Mouse (Mus musculus) gastrocnemius, postnatal 10 days (tissue): ENCODE results near the gene Prkd1. TPM values are rescaled to one million over a fixed set of nuclear protein-coding genes. Genes with fewer than 3 reads are reported as not detected.

Source experiments
- DNase-seq: peaks from one replicate; pipeline ENCODE4 v3.0.0; 2021; ENCODE audit warnings: mixed read lengths
- total RNA-seq, 2 experiments: library from RNA; stranded (reverse); gene quantifications; 2 replicates each; pipeline ENCODE4 v1.2.3; 2021

Gene Prkd1
- total RNA-seq, 2 experiments from 2014 or later: 4.1 to 4.2 TPM

GRCm38 (mm10) chr12:50558231-50558630 lies 90.7 kb downstream of the Prkd1 start:
- DNase-seq: no peak

- no peak for DNase-seq
Measured at GRCm38 (mm10) chr12:50554214-50554613, 94.7 kb downstream of the Prkd1 start.

DNA sequence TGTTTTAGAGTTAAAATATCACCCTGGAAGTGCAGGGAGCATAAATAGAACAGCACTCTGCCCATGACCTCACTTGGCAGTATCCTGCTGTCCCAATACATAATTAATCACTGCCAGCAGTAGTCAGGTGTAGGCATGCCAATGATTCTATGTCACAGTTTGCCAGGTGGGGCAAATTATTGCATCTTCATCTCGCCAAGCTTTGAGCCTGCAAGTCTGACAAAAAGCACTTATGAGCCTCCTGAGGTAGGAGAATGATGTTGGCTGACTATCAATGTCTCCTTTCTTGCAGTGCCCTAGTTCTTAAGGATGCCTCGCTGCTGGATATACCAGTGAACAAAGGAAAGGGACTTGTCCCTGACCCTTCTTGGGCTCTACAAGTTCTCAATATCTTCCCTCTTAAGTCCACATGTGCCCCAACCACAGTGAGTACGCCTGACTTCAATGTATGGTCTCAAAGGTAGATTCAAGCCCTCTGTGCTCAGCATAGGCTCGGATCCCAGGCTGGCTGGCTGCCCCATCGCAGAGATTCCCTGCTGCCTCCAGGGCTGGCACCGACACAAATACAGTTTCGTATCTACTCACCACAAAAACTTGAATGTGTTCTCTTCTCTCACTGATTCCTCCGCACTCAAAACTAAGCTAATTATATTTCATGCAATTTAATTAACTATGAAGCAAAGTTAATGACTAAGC lies 98.9 kb downstream of the Prkd1 start:
- DNase-seq: peak; percentile 60

DNA sequence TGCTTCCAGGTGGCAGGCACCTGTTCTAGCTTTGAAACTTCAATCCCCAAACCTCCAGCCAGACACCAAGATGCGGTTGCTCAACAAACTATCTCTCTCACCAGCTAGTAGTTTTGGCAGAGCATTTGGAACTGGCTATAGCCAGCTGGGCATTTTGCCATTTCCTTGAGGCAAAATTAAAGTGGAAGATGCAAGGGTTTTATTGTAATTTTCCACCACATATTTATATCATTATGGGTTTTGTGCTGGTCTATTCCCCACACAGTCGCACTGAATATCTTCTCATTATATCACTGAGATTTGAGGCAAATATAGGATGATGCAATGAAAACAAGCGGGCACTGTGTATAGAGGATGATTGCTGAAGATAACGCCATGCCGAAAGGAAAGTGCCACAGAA lies 102.5 kb downstream of the Prkd1 start:
- DNase-seq: no peak

- no peak for DNase-seq
Measured at GRCm38 (mm10) chr12:50545610-50545919, 103.3 kb downstream of the Prkd1 start.

GRCm38 (mm10) chr12:50544855-50545609 lies 103.9 kb downstream of the Prkd1 start:
- no peak for DNase-seq

DNA sequence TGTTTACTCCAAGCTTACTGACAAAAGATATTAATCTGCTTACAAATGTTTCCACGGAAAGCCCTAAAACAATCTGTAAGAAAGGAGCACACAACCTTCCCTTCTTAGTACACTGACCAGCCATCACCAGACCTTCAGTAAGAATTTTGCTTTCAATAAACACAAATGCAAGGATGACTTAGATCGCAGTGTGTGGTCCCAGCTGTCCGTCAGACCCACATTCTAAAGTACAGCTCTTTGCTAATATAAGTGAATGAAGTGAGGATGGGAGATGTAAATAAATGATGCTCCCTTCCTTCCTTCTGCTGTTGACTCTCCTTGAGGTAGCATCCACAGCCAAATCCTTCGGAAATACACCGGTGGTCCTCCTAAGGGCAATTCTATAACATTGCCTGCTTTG lies 108.1 kb downstream of the Prkd1 start:
- DNase-seq: no peak

DNA sequence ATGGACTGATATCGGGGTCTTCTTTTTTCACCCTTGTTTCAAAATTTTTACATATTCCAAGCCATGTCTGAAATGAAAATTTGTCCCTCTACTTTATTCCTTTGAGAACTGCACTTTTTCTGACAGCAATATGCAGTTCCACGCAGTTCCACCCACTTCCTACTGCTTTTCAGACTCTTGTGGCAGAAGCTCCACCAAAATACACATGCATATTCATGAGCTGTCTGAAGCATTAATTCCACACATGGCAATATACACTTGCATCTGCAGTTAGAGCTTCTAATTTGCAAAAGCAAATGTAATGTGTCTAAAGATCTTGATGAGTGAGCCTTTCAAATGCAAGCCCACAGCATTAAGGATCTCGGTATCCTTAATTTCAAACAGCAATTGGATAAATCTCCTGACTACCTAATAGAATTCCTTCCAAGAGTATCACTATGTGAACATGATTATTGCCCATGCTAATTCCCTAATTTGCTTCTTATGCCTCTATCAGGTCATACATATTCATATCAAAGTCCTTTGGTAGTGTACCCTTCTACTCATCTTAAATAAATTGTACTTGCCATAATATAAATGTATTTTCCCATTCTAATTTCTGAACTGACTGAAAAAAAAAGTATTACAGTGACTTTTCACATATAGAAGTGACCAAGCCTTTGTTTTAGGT lies 110.5 kb downstream of the Prkd1 start:
- DNase-seq: no peak

DNA sequence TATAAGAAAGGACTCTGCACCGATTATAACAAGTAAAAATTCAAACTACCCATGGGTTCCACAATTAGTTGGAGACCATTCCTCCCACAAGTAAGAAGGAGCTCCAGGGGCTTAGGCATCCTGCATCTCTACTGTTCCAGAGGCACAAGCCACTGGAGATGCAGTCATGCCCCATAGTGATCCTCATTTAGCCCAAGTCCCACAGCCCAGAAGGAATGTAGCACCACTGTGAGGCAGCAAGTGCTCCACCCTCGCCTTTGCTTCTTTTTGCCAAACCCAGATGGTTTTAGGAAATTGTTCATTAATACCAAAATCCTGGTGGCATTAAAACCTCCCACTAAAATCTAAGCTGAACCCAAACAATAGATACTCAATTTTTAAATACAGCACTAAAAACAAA lies 111.1 kb downstream of the Prkd1 start:
- DNase-seq: no peak

DNA sequence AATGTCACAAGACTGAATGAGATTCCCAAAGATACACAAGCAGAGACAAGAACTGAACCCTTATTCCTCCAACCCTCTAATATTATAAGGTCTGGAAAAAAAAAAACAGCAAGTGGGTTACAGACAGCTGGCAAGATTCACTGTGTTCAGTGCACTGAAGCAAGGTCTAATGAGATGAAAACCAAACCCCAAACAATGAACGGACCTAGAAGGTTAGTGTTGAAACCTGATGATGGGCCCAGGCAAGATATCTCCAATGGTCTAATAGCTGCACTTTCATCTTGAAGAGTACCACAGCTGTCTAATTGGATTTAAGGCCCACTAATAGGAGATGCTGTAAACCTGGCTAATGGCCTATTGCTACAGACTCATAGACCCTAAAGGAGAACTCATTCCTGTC lies 111.9 kb downstream of the Prkd1 start:
- no peak for DNase-seq

DNA sequence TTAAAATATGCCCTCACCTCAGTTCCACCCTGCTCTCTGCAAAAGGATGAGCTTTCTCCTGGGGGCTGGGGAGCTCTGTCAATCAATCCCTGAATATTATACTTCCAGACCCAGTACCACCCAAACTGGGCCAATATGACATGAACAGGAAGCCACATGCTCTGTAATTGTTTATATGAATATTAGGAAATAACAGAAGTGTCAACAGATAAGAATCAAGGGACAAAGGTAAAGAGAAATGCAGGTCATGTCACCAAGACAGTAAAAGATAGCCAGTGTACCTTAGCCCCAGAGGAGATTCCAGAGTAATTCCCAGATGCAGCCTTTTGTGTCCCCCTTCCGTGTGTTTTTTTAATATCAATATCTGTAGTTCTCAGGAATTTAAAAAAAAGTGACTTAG lies 120.3 kb downstream of the Prkd1 start:
- no peak for DNase-seq

GRCm38 (mm10) chr12:50524061-50524460 lies 124.8 kb downstream of the Prkd1 start:
- DNase-seq: no peak

DNA sequence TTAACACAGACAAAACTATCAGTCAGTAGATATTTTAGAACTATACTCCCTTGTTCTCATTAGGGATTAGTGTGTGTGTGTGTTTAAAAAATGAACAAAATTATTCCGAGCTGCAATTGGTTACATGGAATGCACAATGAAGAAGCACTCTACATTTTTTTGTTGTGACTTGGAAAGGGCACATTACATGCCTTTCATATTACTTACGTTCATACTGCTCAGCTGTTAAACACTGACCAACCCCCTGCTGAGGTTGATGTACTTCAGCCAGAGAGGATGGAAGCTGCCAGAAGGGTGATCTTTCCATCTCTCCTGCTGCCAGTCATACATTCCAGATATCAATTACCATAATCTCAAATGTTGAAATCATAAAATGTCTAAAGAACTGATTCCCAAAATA lies 134.4 kb downstream of the Prkd1 start:
- DNase-seq: no peak

DNA sequence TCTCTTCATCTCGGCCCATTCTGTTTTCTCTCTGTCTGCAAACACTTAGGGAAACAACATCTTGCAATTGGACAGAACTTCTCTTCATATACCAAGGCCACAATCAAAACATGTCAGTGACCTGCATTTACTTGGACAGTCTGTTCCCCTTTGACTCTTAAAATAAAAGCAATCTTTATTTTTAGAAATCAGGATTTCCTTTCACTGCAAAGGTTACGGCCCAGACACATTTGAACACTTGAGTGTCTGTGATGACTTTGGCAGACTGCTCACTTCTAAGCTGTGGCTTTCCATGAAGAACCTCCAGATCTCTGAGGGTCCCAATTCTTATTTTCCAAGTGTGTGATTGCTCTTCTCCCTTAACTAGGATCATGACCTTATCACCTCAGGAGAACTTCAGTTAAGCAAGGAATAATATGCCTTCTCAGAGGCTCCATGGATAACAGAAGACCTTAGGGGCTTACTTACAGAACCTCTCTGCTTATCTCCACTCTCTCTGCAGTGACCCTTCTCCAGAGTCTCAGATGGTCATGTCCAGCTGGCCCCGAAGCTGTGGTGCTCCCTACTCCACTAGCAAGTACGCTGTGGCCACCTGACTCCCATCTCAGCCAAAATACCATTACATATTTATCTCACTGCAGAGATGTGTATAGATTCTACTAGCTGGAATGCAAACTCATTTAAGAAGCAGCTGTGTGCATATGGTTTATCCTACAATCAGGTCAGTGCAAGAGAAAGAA lies 137.2 kb downstream of the Prkd1 start:
- DNase-seq: no peak

- no peak for DNase-seq
Measured at GRCm38 (mm10) chr12:50508762-50509161, 140.1 kb downstream of the Prkd1 start.

DNA sequence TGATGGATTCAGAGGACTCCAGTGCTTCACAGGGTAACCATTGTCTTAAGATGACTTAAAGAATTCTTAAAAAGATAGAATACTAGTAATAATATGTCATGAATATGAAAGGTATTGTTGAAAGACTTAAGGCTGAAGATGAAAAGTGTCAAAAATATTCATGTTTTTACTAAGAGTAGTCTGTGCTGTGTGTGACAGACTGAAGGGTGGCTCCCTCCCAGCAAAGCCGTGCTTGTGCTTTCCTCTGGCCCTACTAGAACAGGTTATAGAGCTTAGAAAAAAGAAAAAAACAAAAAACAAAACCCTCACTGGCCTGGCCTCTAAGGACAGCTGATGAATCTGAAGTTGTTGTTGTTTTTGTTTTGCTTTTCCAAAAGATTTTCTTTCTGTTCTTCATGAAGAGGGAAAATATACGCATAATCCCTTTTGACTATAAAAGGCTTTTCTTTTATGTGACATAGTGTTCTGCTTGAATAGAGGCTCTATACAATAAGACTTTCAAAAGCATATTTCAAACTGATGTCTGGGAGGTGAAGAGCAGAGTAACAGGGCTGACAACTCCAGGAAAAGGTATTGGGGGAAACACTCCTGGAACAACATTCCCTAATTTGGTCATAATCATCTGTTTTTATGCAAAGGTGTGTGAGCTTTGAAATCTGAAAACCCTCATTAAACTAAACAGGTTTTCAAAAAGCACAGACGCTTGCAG lies 148.9 kb downstream of the Prkd1 start:
- DNase-seq: no peak

GRCm38 (mm10) chr12:50496006-50496405 lies 152.9 kb downstream of the Prkd1 start:
- DNase-seq: no peak

DNA sequence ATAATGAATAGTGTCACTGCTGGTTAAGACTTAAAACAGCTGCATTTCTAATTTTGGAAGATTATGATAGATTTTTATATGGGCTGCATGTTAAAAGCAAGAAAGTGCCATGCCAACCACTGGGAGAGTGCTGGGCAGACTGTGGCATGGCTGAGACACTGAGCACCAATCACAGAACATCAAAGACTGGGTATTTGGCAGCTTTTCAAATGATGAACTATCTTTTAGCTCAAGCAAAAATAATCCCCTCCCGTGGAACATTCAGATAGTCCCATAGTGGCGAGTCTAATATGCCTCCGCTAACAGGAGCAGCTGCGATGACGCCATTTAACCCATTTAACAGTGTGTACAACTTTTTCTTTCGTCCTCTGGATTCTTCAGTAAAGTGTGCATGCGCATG lies 169.1 kb downstream of the Prkd1 start:
- no peak for DNase-seq

GRCm38 (mm10) chr12:50457151-50457550 lies 191.7 kb downstream of the Prkd1 start:
- DNase-seq: no peak

DNA sequence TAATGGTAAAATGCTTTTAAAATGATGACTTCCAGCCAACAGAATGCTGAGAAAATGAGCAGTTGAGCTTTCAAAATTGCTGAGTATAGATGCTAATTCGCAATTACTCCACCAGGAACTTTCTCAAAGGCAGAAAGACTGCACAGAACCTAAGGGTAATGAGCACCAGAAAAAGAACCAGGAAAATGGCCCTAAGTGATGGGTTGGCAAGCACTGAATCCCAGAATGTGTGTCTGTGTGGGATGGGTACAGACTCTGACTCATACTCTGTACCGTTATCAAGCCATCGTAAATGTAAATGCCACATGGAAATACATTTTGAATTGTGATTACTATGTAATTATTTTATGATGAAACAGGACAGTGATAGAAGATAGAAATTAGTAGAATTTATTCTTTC lies 197.1 kb downstream of the Prkd1 start:
- no peak for DNase-seq

DNA sequence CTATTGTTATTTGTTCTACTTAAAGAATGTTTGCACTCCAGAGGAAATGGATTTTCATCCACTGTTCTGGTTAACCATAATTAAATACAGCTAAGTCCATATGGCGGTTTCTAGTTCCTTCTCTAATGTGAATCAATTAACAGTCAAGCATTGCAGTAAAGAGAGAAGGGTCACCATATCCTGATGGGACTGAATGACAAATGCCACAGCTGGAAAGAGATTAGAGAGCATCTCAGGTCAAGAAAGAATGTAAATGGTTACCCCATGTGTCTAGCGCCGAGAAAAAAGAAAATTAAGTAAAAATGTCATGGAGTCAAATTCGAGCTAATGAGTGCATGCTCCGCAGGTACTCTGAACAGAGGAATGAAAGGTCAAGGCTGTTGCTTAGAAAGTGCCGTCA lies 212.2 kb downstream of the Prkd1 start:
- DNase-seq: no peak

DNA sequence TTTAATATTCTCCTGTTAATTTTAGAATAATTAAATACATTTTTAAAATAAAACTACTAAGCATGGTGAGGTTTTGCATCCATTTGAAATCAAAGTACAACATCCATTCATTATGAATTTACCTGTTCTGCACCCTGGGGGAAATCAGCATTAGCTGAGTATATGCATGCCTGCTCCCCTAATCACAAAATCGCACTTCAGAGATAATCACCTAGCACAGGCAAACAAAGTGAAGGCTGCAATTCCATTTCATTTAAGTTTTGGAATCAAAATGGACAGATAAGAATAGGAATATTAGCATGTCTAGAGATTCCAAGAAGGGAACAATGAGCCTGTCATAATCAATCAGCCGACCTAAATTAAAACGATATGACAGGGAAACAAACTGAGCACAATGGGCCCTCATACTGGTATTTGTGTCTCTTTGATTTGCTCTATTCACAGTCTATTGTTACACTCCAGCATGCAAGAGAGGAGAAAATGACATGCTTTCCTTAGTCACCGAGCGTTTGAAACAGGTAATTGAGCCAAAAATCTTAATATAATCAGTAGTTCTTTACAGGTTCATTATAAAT lies 218.7 kb downstream of the Prkd1 start:
- DNase-seq: no peak
